Mouse (Mus musculus) heart, embryonic 10.5 days (tissue): Measurements from ENCODE around the gene Ttc7b. TPM values are rescaled to one million over a fixed set of nuclear protein-coding genes. Genes with fewer than 3 reads are reported as not detected.

Experiments used
- DNase-seq: peaks from one replicate; pipeline ENCODE4 v3.0.0-alpha.2; 2017; ENCODE audit warnings: low spot score
- H3K27ac ChIP-seq: fragments of 300-500 bp; sonication (generic); 2 replicates; pipeline ENCODE4 v1.5.1; 2016; ENCODE audit warnings: mild to moderate bottlenecking
- H3K27me3 ChIP-seq: fragments of 300-500 bp; sonication (generic); 2 replicates; pipeline ENCODE4 v1.6.1; 2016; ENCODE audit warnings: mild to moderate bottlenecking; ENCODE audit not compliant: poor library complexity, insufficient read depth, severe bottlenecking
- H3K36me3 ChIP-seq: fragments of 300-500 bp; sonication (generic); 2 replicates; pipeline ENCODE4 v1.6.1; 2016; ENCODE audit warnings: mild to moderate bottlenecking, moderate library complexity
- H3K4me1 ChIP-seq: fragments of 300-500 bp; sonication (generic); 2 replicates; pipeline ENCODE4 v1.6.1; 2016; ENCODE audit warnings: mild to moderate bottlenecking
- H3K4me3 ChIP-seq: fragments of 300-500 bp; sonication (generic); 2 replicates; pipeline ENCODE4 v1.5.1; 2016; ENCODE audit warnings: mild to moderate bottlenecking, moderate library complexity
- H3K9me3 ChIP-seq: fragments of 300-500 bp; sonication (generic); 2 replicates; pipeline ENCODE4 v1.6.1; 2016; ENCODE audit warnings: mild to moderate bottlenecking, moderate library complexity
- WGBS: fragments of 180-500 bp; shearing (Covaris S2); methylation state at CpG from one replicate; pipeline ENCODE4 v1.1.7; 2016; 5-methylcytosine and 5-hydroxymethylcytosine counted together
- polyA plus RNA-seq: library from polyadenylated mRNA; unstranded; fragments of >200 nt; fragmentation: Nextera tagmentation; extraction: Ambion mirVana; gene quantifications from 2 replicates; pipeline ENCODE4 v1.2.1, GENCODE M21; 2016

Gene Ttc7b
- polyA plus RNA-seq, 1 experiment from 2014 or later, result 5.9 TPM

GRCm38 (mm10) chr12:100499469-100499868 lies 21.2 kb downstream of the Ttc7b start:
- Histone ChIP-seq H3K4me1 (peaks cover 15% of the 10 kb centered on the region), H3K27me3 (no peaks in the 10 kb centered on the region), H3K36me3 (peaks cover 49% of the 10 kb centered on the region), H3K4me3 (no peak overlapping the region), H3K9me3 (no peaks in the 10 kb centered on the region), H3K27ac (no peak overlapping the region)
- 88% methylated on average over 13 of the region's 13 CpGs for WGBS
- no peak for DNase-seq

GRCm38 (mm10) chr12:100498006-100498405 lies 22.6 kb downstream of the Ttc7b start:
- no peaks in the 10 kb centered on the region for H3K9me3 ChIP-seq
- 88% methylated on average over 5 of the region's 5 CpGs for WGBS
- no peak overlapping the region for H3K4me3 ChIP-seq
- no peak overlapping the region for H3K27ac ChIP-seq
- no peaks in the 10 kb centered on the region for H3K27me3 ChIP-seq
- H3K36me3 ChIP-seq, result peaks cover 61% of the 10 kb centered on the region
- peaks cover 4% of the 10 kb centered on the region; the same call in 1 of the 2 replicates for H3K4me1 ChIP-seq
- no peak for DNase-seq

GRCm38 (mm10) chr12:100495083-100495482 lies 25.5 kb downstream of the Ttc7b start:
- Histone ChIP-seq H3K4me3 (no peak overlapping the region), H3K36me3 (peaks cover 75% of the 10 kb centered on the region), H3K4me1 (no peaks in the 10 kb centered on the region), H3K27me3 (no peaks in the 10 kb centered on the region), H3K27ac (no peak overlapping the region), H3K9me3 (no peaks in the 10 kb centered on the region)
- no peak for DNase-seq
- 90% methylated on average over 7 of the region's 7 CpGs for WGBS

- H3K9me3 ChIP-seq, result no peaks in the 10 kb centered on the region
- no peaks in the 10 kb centered on the region for H3K27me3 ChIP-seq
- no peak for DNase-seq
- H3K4me1 ChIP-seq, result peaks cover 3% of the 10 kb centered on the region; the same call in 1 of the 2 replicates
- H3K27ac ChIP-seq, result no peak overlapping the region
- peaks cover 67% of the 10 kb centered on the region for H3K36me3 ChIP-seq
- 85% methylated on average over 5 of the region's 5 CpGs for WGBS
- H3K4me3 ChIP-seq, result no peak overlapping the region
Observed at GRCm38 (mm10) chr12:100493211-100493610, 27.4 kb downstream of the Ttc7b start.

GRCm38 (mm10) chr12:100492676-100493075 lies 27.9 kb downstream of the Ttc7b start:
- H3K36me3 ChIP-seq, result peaks cover 63% of the 10 kb centered on the region

GRCm38 (mm10) chr12:100491967-100492611 lies 28.5 kb downstream of the Ttc7b start:
- no peaks in the 10 kb centered on the region for H3K9me3 ChIP-seq
- WGBS, result 90% methylated on average over 10 of the region's 10 CpGs
- DNase-seq, result no peak
- no peak overlapping the region for H3K4me3 ChIP-seq
- no peaks in the 10 kb centered on the region for H3K27me3 ChIP-seq
- H3K4me1 ChIP-seq, result peaks cover 3% of the 10 kb centered on the region; the same call in 1 of the 2 replicates
- H3K27ac ChIP-seq, result no peak overlapping the region
- H3K36me3 ChIP-seq, result peaks cover 57% of the 10 kb centered on the region

More at GRCm38 (mm10) chr12:100492676-100493075, 27.9 kb downstream of the Ttc7b start:
- H3K4me1 ChIP-seq, result peaks cover 3% of the 10 kb centered on the region; the same call in 1 of the 2 replicates
- DNase-seq, result no peak
- no peaks in the 10 kb centered on the region for H3K27me3 ChIP-seq
- H3K27ac ChIP-seq, result no peak overlapping the region
- no peak overlapping the region for H3K4me3 ChIP-seq
- WGBS, result 73% methylated on average over 3 of the region's 3 CpGs
- H3K9me3 ChIP-seq, result no peaks in the 10 kb centered on the region

- H3K4me3 ChIP-seq, result no peak overlapping the region
- H3K27ac ChIP-seq, result no peak overlapping the region
- WGBS, result 87% methylated on average over 7 of the region's 7 CpGs
- H3K36me3 ChIP-seq, result peaks cover 47% of the 10 kb centered on the region
- no peaks in the 10 kb centered on the region for H3K9me3 ChIP-seq
- no peak for DNase-seq
- no peaks in the 10 kb centered on the region for H3K27me3 ChIP-seq
- peaks cover 3% of the 10 kb centered on the region; the same call in 1 of the 2 replicates for H3K4me1 ChIP-seq
Observed at GRCm38 (mm10) chr12:100489799-100490198, 30.8 kb downstream of the Ttc7b start.

- Histone ChIP-seq H3K9me3 (no peaks in the 10 kb centered on the region), H3K27ac (no peak overlapping the region), H3K4me3 (no peak overlapping the region), H3K36me3 (peaks cover 36% of the 10 kb centered on the region; the same call in 1 of the 2 replicates), H3K4me1 (peaks cover 3% of the 10 kb centered on the region; the same call in 1 of the 2 replicates), H3K27me3 (no peaks in the 10 kb centered on the region)
- WGBS, result 94% methylated on average over 5 of the region's 5 CpGs
- DNase-seq, result no peak
Observed at GRCm38 (mm10) chr12:100488368-100488767, 32.3 kb downstream of the Ttc7b start.

GRCm38 (mm10) chr12:100486232-100486631 lies 34.4 kb downstream of the Ttc7b start:
- Histone ChIP-seq H3K9me3 (no peaks in the 10 kb centered on the region), H3K27ac (no peak overlapping the region), H3K36me3 (peaks cover 25% of the 10 kb centered on the region; the same call in 1 of the 2 replicates), H3K4me3 (no peak overlapping the region), H3K4me1 (peaks cover 11% of the 10 kb centered on the region), H3K27me3 (no peaks in the 10 kb centered on the region)
- whole genome bisulfite sequencing, result 68% methylated on average over 6 of the region's 6 CpGs
- DNase-seq, result no peak

GRCm38 (mm10) chr12:100483054-100483453 lies 37.6 kb downstream of the Ttc7b start:
- H3K36me3 ChIP-seq, result peaks cover 15% of the 10 kb centered on the region; the same call in 1 of the 2 replicates
- H3K9me3 ChIP-seq, result no peaks in the 10 kb centered on the region
- H3K27me3 ChIP-seq, result no peaks in the 10 kb centered on the region
- WGBS, result 92% methylated on average over 1 of the region's 1 CpGs
- peaks cover 29% of the 10 kb centered on the region for H3K4me1 ChIP-seq
- no peak overlapping the region for H3K4me3 ChIP-seq
- DNase-seq, result no peak
- no peak overlapping the region; the same call in 1 of the 2 replicates for H3K27ac ChIP-seq

- no peaks in the 10 kb centered on the region for H3K9me3 ChIP-seq
- DNase-seq, result no peak
- peaks cover 15% of the 10 kb centered on the region; the same call in 1 of the 2 replicates for H3K36me3 ChIP-seq
- WGBS, result 74% methylated on average over 7 of the region's 7 CpGs
- H3K4me3 ChIP-seq, result no peak overlapping the region
- H3K27me3 ChIP-seq, result no peaks in the 10 kb centered on the region
- H3K27ac ChIP-seq, result no peak overlapping the region; the same call in 1 of the 2 replicates
- H3K4me1 ChIP-seq, result peaks cover 29% of the 10 kb centered on the region
Observed at GRCm38 (mm10) chr12:100482255-100482654, 38.4 kb downstream of the Ttc7b start.

- H3K27me3 ChIP-seq, result no peaks in the 10 kb centered on the region
- H3K9me3 ChIP-seq, result no peaks in the 10 kb centered on the region
- no peak overlapping the region for H3K4me3 ChIP-seq
- WGBS, result 79% methylated on average over 8 of the region's 8 CpGs
- peaks cover 29% of the 10 kb centered on the region for H3K4me1 ChIP-seq
- no peak overlapping the region for H3K27ac ChIP-seq
- DNase-seq, result no peak
- peaks cover 15% of the 10 kb centered on the region; the same call in 1 of the 2 replicates for H3K36me3 ChIP-seq
Observed at GRCm38 (mm10) chr12:100481443-100482026, 39.1 kb downstream of the Ttc7b start.
